Mouse (Mus musculus) urinary bladder, postnatal 36 days (tissue): Measurements from ENCODE around the gene Stat5a.
A peak's percentile ranks its signal among the peaks of the same experiment; 100 is the strongest.

Experiments
- DNase-seq, 2 experiments: peaks; one replicate each; pipeline ENCODE4 v3.0.0; 2022; ENCODE audit warnings: low spot score in 2 of 2, mixed read lengths in 1 of 2

Stat5a gene

DNA sequence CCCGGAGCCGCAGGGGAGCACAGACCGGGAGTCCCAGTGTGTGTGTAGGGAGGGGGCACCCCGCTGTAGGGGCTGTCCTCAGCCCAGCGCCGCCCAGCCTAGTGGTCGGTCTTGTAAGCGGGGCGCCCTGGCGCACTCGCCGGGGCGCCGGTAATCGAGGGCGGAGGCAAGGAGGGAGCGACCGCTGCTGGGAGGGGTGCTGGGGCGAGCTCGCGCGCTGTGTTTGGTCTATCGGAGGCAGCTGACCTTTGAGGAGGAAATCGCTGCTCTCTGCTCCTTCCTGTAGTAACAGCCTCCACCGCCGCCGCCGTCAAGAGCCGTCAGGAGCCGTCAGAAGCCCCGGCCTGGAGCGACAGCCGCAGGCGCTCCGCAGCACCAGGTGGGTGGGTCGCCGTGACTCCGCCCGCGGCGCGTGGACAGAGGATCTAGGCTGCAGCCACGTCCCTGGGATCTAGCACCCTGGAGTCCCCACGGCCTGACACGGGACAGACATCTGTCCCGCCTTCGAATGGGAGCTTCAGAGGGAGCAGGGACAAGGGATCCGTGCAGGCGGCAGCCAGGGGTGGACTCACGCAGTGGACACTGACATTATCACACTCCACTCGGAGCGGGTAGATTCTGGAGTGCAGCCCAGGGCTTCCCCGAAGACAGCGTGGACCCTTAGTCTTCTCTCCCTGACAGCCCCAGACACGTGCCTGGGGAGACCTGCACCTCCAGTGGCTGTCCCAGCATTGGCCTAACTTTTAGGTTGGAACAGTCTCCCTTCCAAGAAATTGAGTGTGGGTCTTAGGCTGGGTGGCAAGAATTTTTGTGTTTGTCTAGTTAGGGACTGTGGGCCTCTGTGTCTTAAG lies 1.3 kb downstream of the Stat5a start:
- DNase-seq: peak; percentile 72 to 87

DNA sequence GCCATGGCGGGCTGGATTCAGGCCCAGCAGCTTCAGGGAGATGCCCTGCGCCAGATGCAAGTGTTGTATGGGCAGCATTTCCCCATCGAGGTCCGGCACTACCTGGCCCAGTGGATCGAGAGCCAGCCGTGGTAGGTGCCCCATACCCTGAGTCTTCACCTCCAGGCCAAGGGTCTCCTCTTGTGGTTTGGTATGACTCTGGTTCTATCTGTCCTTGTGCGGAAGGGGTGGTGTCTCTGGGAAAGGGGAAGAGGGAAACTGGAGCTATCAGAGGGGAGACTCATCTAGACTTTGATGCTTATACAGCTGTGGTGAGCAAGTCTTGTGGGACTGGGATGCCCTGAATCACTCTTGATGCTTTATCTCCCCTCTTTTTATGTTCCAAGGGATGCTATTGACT lies 2.2 kb downstream of the Stat5a start:
- DNase-seq: no peak

DNA sequence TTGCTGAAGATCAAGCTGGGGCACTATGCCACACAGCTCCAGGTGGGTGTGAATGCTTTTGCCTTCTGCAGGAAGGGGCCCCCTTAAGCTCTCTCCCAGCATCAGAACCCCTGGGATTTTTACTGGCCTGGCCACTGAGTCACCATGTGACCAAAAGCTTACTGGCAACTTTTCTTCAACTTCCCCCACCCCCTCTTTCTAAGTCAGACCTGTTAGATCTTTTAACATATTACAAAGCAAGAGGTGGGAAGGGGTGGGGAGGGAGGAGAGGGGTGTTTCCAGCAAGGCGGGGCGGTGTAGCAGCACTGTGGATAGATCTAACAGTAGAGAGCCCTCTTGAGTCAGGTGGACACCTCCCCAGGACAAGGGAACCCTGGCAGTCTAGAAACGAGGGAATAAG lies 2.7 kb downstream of the Stat5a start:
- DNase-seq: no peak

DNA sequence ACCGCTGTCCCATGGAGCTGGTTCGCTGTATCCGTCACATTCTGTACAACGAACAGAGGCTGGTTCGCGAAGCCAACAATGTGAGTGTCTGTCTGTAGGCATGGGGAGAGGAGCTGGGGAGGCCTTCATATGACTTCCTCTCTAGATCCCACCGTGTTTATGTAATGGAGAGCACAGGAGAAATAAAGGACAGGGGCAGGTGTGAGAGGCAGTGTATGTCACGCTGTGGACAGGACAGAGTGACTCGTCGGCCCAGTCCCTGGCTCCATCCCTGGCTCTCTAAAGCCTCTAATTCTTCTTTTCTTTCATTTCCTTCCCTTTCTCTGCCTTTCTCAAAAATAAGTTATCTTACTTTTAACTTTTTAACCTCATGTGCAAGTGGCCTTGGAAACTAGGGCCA lies 4.0 kb downstream of the Stat5a start:
- no peak for DNase-seq

DNA sequence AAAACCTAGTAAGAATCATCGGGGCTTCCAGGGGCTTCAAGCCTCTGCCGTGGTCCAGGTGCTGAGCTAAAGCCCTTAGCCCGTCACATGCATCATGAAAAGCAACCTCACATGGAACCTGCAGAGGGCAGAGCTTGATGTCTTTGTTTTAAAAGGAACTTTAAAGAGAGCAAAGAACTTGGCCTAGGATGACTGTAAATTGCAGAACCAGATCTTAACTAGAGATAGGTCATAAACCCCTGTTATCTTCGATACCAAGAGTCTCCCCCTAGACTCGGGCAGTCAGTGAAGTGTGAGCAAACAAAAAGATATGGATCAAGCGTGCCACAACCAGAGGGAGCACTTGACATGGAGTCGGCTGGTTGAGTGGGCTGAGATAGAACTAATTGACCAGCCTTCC lies 6.5 kb downstream of the Stat5a start:
- no peak for DNase-seq

DNA sequence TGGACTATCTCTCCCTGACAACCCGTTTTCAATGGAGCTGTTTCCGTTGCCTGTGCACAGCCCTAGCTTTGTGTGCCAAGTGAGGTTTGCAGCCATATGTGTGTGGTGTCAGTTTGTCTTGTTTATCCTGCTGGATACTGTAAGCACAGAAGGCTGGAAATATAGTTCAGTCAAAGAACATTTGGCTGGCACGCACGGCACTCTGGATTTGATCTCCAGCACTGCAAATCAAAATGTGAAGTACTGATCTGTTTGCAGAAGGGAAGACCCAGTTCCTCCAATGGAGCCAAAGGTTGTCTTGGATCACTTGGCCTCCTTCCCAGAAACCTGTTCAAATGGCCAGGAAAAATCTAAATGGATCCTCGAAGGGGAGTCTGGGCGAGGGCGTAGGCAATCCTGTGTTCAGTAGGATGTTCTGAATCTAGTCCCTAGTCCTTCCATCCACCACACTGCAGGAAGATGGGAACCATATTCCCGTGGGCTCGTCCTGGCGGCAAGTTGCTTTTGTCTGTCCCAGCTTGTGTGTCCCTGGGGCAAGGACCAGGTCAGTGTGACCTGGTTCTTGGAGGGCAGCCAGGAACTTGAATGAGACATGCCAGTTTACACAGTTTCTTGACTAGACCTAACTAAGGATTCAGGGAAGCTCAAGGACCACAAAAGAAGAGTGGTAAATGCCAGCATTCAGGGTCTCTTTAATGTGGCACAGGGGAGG lies 11.3 kb downstream of the Stat5a start:
- no peak for DNase-seq

DNA sequence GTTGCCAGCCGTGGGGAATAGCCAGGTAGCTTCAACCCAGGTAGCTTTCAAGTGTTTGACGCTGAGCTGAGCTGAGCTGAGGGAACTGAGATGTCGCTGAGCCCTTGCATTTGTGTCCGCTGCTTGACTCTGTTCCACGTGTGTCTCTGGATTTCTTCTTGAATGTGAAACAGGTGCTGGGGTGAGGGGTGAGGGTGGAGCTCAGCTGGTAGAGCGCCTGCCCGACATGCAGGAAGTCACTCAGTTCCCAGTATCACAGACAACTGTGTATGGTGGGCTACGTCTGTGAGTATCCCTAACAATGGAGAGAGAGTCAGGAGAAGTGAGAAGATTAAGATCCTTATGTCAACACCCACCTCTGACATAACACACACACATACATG lies 11.8 kb downstream of the Stat5a start:
- no peak for DNase-seq

DNA sequence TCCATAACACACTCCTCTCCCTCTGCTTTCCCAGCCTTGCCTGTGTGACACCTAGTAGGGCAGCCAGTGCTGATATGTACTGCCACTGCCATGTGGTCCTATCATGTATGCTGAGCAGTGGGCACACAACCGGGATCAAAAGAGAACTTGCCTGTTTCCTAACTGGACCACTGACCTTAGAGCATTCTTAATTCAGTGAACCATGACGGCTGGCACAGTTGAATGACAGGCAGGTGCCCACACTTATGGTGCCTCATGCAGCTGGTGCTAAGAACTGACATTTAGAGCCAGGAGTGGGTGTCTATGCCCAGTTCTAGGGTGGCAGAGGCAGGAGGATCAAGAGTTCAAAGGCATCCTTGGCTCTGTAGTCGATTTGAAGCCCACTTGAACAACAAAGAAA lies 16.6 kb downstream of the Stat5a start:
- DNase-seq: no peak

DNA sequence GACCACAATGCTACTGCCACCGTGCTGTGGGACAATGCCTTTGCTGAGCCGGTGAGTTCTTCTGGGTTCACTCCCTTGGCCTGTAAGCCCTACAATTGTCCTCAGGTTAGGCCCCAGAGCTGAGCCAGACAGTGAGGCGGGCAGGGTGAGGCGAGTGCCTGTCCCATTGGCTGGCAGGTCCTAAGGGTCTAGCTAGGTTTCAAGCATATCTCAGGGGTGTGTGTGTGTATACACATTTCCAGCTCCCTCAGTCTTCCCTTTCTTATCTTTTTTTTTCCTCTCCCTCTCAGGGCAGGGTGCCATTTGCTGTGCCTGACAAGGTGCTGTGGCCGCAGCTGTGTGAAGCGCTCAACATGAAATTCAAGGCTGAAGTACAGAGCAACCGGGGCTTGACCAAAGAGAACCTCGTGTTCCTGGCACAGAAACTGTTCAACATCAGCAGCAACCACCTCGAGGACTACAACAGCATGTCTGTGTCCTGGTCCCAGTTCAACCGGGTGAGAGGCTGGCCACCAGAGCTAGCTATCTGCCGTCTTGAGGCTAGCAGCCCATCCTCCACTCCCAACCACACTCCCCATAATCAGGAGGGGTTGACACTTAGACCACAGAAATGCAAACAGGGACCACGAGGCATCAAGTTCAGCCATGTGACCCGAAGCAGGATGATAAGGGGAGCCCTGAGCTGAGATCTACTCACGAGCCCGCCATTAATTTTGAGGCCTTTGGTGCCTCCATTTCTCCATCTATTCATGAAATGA lies 20.3 kb downstream of the Stat5a start:
- DNase-seq: no peak

DNA sequence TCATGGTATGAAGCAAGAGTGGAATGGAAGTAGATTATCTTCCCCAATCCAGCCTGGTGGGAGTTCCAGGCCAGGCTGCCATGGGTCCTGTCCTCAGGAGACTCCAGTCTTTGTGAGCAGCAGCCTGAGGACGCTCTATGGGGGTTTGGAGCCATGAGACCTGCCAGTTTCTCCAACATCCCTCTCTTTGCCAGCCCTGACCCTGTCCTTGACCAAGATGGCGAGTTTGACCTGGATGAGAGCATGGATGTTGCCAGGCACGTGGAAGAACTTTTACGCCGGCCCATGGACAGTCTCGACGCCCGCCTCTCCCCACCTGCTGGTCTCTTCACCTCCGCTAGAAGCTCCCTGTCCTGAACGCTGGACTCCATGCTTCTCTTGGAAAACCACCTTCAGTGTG lies 24.5 kb downstream of the Stat5a start:
- DNase-seq: no peak

DNA sequence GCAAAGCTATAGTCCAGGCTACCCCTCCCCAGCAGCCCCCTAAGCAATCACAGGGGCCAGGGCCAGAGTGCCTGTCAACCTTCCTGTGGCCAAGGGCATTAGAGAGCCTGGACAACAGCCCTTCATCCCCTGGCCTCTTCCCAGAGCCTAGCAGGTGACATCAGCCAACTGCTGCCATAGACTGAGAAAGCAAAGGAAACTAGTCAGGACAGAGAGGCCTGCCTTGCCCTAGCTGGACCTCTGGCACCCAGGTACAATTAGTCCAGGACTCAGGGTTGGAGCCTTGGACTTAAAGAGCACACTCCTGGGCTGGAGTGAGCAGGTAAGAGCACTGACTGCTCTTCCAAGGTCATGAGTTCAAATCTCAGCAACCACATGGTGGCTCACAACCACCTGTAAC lies 26.3 kb downstream of the Stat5a start:
- DNase-seq: no peak

DNA sequence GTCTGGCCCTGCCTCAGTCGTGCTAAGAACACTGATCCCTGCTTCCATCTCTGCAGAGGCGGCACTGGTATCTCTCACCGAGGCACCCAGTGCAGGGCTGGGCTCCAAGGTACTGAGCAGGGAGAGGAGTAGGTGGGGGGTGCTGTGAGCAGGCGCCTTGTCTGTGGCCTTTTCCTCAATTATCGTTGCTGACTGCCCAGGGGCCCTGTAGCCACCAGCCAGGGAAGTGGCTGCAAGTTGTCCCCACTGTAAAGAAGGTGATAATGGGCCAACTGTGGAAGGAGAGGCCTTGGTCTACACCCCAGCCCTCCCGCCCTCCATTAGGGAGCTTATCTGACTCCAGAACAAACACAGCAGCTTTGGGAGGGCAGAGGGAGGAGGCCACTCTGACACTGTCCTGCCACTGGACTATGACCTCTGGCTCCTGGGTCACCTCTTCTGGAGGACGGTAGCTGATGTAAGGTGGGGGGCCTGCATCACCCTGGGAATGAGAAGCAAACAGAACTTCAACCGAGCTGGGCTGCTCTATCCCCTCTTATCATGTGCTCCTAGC lies 27.1 kb downstream of the Stat5a start:
- DNase-seq: no peak

DNA sequence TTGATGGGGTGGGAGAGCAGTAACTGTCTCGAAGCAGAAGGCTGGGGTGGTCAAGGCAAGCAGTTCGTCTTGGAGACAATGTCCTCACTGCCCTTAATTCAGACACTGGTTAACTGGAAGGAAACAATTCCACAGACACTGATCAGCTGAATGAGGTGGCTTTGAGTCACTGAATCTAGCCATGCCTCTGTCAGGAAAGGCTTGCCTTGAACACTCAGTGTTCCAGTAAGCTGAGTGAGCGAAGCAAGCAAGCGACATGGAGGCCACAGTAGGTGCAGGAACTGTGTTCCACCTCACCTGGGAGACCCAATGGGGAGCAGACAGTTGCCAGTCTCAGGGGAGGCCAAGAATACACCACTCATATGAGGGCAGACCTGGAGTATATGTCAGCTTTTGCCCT lies 28.1 kb downstream of the Stat5a start:
- DNase-seq: no peak

DNA sequence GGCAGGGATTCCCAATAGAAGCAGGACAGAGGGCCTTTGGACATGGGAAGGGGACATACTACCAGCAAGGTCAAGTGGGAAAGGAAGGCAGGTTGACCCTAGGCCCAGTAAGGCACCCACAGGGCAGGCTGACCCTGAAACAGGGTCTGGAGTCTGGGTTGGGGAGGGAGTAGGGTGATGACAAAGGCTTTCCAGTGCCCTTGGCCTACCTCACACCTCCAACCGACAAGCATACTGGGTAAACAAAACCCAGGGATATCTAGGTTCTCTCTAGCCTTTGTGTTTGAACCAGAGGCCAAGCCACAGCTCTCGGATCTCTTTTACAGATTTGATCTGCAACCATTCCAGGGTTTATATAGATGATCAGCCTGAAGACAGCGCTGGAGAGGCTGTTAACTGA lies 28.6 kb downstream of the Stat5a start:
- no peak for DNase-seq

DNA sequence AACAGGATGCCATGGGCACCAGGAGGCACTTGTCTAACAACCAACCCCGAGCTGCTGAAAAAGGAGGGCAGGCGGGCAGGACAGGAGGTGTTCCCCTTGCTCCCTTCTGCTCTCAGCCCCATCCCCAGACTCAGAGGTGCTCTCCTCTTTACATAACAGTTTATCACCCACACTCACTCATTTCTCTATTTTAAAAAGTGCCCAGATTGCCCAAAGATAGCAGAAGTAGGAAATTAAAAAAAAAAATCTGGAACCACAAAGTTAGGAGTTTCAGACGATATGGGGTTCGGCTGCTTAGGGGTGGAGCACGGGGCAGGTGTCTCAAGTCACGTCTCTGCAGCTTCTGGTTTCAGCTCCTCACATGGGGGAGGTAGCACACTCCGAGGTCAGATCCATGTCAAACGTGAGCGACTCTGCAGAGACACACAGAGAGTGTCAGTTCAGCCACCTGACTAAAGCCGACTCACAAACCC lies 29.2 kb downstream of the Stat5a start:
- DNase-seq: no peak

DNA sequence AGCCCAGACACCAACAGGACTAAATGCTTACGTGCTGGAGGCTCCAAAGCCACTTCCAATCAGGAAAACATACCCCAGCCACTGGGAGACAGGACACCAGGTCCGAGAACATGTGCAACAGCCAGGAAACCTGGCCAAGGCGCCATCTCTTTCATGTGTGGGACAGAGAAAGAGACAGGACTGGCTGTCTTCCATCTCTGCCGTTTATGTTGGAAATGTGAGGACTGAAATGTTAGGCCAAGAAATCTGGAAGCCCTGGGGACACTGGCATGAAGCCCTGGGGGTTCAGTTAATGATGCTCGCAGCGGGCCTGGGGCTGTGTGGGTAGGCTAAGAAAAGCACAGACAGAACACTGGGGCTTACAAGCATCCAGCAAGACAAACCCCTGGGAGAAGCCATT lies 31.3 kb downstream of the Stat5a start:
- no peak for DNase-seq

DNA sequence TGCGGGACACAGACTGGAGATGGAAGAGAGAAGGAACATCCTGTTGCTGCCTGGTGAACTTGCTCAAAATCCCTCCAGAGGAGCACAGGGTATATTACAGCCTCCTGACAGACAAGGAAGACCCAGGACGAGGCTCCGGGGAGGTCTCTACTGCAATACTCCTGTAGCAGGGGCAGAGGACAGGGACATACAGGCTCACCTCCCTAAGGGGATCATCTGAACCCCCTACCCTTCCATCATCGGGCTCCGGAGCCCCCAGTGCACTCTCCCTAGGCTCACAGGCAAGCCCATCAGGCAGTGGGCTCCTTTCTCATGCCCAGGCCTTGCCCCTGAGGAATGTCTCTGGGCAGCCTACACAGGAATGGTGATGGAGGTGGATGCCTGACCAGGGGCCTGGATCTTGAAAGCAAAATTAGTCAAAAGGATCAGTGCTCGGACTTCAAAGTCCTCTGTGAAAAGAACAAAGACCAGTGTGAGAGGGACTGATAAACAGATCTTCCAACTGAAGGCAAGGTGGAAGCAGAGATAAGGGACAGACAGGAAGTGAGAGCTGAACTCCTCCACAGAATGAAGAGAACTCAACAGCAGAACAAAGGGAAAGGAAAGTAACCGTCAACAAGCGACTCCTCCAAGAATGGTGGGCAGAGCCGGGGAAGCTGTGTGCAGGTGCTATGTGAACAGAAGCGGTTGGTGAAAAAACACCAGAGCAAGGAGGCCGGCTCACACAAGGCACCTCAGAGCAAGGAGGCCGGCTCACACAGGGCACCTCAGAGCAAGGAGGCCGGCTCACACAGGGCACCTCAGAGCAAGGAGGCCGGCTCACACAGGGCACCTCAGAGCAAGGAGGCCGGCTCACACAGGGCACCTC lies 32.3 kb downstream of the Stat5a start:
- no peak for DNase-seq

DNA sequence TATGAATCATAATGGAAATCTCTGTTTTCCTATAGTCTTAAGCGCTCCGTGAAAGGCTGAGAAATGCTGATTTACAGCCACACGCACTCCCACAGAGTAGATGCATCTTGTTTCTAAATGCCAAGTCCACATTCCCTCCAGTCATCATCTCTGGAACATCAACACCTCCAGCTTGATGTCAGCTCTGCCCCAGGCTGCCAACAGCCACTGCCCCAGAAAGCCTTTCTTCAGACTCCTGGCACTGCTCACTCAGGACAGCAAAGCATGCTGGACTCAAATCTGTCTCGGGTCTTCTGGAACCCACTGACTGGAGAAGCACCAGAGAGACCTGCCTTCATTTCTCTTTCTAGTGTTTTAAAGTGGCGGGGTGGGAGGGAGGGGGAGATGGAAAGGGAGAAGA lies 33.3 kb downstream of the Stat5a start:
- no peak for DNase-seq

DNA sequence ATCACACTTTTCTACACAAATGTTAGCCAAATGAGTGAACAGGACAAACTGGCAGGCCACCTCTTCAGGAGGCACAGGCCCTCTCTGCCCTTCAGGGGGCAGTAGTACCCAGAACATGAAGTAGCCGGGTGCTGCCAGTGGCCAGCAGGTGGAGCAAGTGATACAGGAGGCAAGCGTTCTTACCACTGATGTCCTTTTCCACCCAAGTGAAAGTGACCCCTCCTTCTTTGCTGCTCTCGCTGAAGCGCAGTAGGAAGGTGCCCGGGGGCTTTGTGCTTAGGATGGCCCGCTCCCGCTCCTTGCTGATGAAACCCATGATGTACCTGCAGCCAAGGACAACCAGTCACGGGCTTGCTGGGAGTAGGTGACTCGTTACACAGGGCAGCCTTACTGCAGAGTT lies 34.3 kb downstream of the Stat5a start:
- DNase-seq: peak; percentile 84 to 91

DNA sequence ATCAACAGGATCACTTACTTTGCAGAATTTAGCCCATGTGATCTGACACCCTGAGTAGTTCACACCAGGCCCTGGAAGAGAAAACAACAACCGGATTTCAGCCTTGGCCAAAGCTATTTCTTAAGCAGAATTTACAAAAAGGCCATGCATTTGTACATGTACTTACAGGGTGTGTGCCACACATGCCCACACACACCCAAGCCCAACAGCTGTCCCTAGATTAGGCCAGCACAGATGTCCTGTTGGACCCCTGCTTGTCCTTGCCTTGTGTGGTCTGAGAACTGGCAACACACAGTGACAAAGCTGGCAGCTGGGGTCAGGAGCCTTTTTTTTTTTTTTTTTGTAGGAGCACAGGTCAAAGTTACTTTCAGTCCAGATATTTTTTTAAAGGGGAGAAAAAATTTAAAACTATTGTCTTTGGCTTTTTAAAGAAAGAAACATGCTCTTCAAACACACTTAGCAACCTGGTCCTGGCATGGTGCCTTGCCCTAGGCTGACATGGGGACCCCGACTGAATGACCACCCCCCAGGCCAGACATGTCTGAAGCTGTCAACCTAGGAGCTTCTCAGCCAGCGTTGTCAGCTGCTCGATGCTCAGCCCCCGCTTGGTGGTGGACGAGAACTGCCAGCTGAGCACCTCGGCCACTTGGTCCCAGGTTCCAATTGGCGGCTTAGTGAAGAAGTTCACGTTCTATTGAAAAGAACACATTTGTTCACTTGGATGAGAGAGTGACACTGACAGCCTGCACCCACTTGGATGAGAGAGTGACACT lies 35.2 kb downstream of the Stat5a start:
- no peak for DNase-seq
